15 mouse cellular contexts compared by ENCODE assay signal in genomic region chr2:170058774-170059173, GRCm38 (mm10).
A peak's percentile ranks its signal among the peaks of the same experiment; 100 is the strongest.
DNase-seq lines count a peak whose midpoint lies in the region; ATAC-seq and TF ChIP-seq lines count a peak whose summit lies in the region.
"Had no signal": no experiment of that assay in that cellular context is flagged by ENCODE, and none has a peak within 500 bp of the region (broad histone marks: within the 10 kb centered on the region; RNA-seq: fewer than 3 reads in every experiment).

No protein-coding gene starts in this region.

- H3K27me3 ChIP-seq in kidney, postnatal 0 days (ENCODE audit: insufficient read depth, low read length), result no peaks in the 10 kb centered on the region
- H3K27me3 ChIP-seq: heart, embryonic 15.5 days; limb, embryonic 15.5 days had no signal

- 62% methylated on average over 14 of the region's 14 CpGs for WGBS in kidney, postnatal 0 days

- H3K4me1 ChIP-seq in kidney, postnatal 0 days (replicated peaks; ENCODE audit: insufficient read depth, low read length), result no peaks in the 10 kb centered on the region
- H3K4me1 ChIP-seq: heart, embryonic 15.5 days; limb, embryonic 15.5 days had no signal

- H3K9ac ChIP-seq in kidney, postnatal 0 days (ENCODE audit: low read depth, low read length), result no peak overlapping the region
- H3K9ac ChIP-seq: heart, embryonic 15.5 days; limb, embryonic 15.5 days had no signal

- no peak overlapping the region for H3K4me2 ChIP-seq in kidney, postnatal 0 days (ENCODE audit: low read length)
- H3K4me2 ChIP-seq: heart, embryonic 15.5 days; limb, embryonic 15.5 days had no signal

- H3K4me3 ChIP-seq in kidney, postnatal 0 days (replicated peaks; ENCODE audit: low read depth, low read length), result no peak overlapping the region
- H3K4me3 ChIP-seq: embryonic facial prominence, embryonic 10.5 days; heart, embryonic 15.5 days; limb, embryonic 15.5 days had no signal

- no peak for TF ChIP-seq CTCF in kidney, postnatal 0 days (IDR thresholded peaks at IDR 0.05; ENCODE audit: low read depth)

- no peaks in the 10 kb centered on the region for H3K36me3 ChIP-seq in kidney, postnatal 0 days (ENCODE audit: insufficient read depth, low read length)
- H3K36me3 ChIP-seq: embryonic facial prominence, embryonic 10.5 days; heart, embryonic 15.5 days; limb, embryonic 15.5 days had no signal

- no peaks in the 10 kb centered on the region for H3K9me3 ChIP-seq in kidney, postnatal 0 days (replicated peaks; ENCODE audit: low read length)
- H3K9me3 ChIP-seq: embryonic facial prominence, embryonic 10.5 days; heart, embryonic 15.5 days; limb, embryonic 15.5 days had no signal

- H3K27ac ChIP-seq in kidney, postnatal 0 days, result no peak overlapping the region
- H3K27ac ChIP-seq: embryonic facial prominence, embryonic 10.5 days; heart, embryonic 15.5 days; limb, embryonic 15.5 days had no signal

- DNase-seq in gastrocnemius, adult 18-20 months (ENCODE audit: low spot score), result peak; percentile 37
- DNase-seq in gastrocnemius, postnatal 10 days, result no peak
- DNase-seq in kidney, postnatal 0 days (ENCODE audit: low spot score), result peak; percentile 59
- DNase-seq in kidney, adult 8-10 months, result no peak
- DNase-seq in right cerebral cortex, postnatal 4 days, result peak; percentile 14
- no peak for DNase-seq in right cerebral cortex, adult 2 months (ENCODE audit: low spot score in 2 of 2)
- DNase-seq in skeletal muscle tissue, adult 2 months (ENCODE audit: low read depth, low spot score), result peak; percentile 66
- no peak for DNase-seq in urinary bladder, postnatal 10 days (ENCODE audit: low spot score)
- DNase-seq: cerebellum, adult 9-10 months; thymus, postnatal 4 days had no signal

- ATAC-seq in kidney, postnatal 0 days (replicated peaks; ENCODE audit: low FRiP score, low read depth), result no peak
- ATAC-seq: activated CD4-positive, CD25-positive, alpha-beta regulatory T cell, adult 4 months; inflammation-experienced regulatory T-cells, adult 6 months had no signal

Comparison
In these comparisons a context has a peak if more than half of its experiments do, and no peak if none do; other contexts are left out.
1. DNase-seq: peak in gastrocnemius, adult 18-20 months (single experiment), kidney, postnatal 0 days (single experiment), right cerebral cortex, postnatal 4 days (single experiment) and skeletal muscle tissue, adult 2 months (single experiment); none in gastrocnemius, postnatal 10 days (single experiment), kidney, adult 8-10 months (0 of 2), right cerebral cortex, adult 2 months (0 of 2) and urinary bladder, postnatal 10 days (single experiment).